Mouse (Mus musculus) kidney, embryonic 14.5 days (tissue): ENCODE measurements around the gene Hist1h3c. TPM values are rescaled to one million over a fixed set of nuclear protein-coding genes. Genes with fewer than 3 reads are reported as not detected.

Source experiments
- ATAC-seq: fragments of 200-750 bp; cut with Nextera tagmentation; 2 replicates; pipeline ENCODE4 v1.8.0; 2017; ENCODE audit warnings: moderate number of reproducible peaks, mild to moderate bottlenecking, moderate TSS enrichment, moderate library complexity; ENCODE audit not compliant: low FRiP score, low TSS enrichment
- H3K27ac ChIP-seq: fragments of 300-500 bp; sonication (generic); 2 replicates; pipeline ENCODE4 v1.5.1; 2014; ENCODE audit warnings: low read depth, mild to moderate bottlenecking, low read length, moderate library complexity, mixed read lengths
- H3K27me3 ChIP-seq: fragments of 300-500 bp; sonication (generic); 2 replicates; pipeline ENCODE4 v1.6.1; 2014; ENCODE audit warnings: mild to moderate bottlenecking, low read length; ENCODE audit not compliant: control insufficient read depth, insufficient read depth
- H3K36me3 ChIP-seq: fragments of 300-500 bp; sonication (generic); 2 replicates; pipeline ENCODE4 v1.6.1; 2014; ENCODE audit warnings: low read length, mixed read lengths; ENCODE audit not compliant: control insufficient read depth, insufficient read depth
- H3K4me1 ChIP-seq: fragments of 300-500 bp; sonication (generic); 2 replicates; pipeline ENCODE4 v1.6.1; 2014; ENCODE audit warnings: low read length, mixed read lengths; ENCODE audit not compliant: control insufficient read depth, insufficient read depth
- H3K4me2 ChIP-seq: fragments of 300-500 bp; sonication (generic); replicated peaks from 2 replicates; pipeline ENCODE4 v1.6.1; 2014; ENCODE audit warnings: low read depth, mild to moderate bottlenecking, low read length
- H3K4me3 ChIP-seq: fragments of 300-500 bp; sonication (generic); 2 replicates; pipeline ENCODE4 v1.5.1; 2014; ENCODE audit warnings: mild to moderate bottlenecking, low read length
- H3K9ac ChIP-seq: fragments of 300-500 bp; sonication (generic); 2 replicates; pipeline ENCODE4 v1.6.1; 2014; ENCODE audit warnings: low read depth, mild to moderate bottlenecking, low read length, moderate library complexity
- H3K9me3 ChIP-seq: fragments of 300-500 bp; sonication (generic); 2 replicates; pipeline ENCODE4 v1.6.1; 2016; ENCODE audit warnings: low read length; ENCODE audit not compliant: control insufficient read depth
- WGBS: fragments of 180-500 bp; shearing (Covaris S2); extraction: QIAGEN DNeasy Blood & Tissue Kit; methylation state at CpG from one replicate; pipeline ENCODE4 v1.1.7; 2014; 5-methylcytosine and 5-hydroxymethylcytosine counted together
- polyA plus RNA-seq: library from polyadenylated mRNA; unstranded; fragments of >200 nt; fragmentation: Nextera tagmentation; extraction: Ambion mirVana; gene quantifications from 2 replicates; pipeline ENCODE4 v1.2.1, GENCODE M21; 2014

The Hist1h3c gene
- polyA plus RNA-seq, 1 experiment from 2014 or later = 12.7 TPM

GRCm38 (mm10) chr13:23743963-23744362 lies 1.4 kb downstream of the Hist1h3c start:
- peak overlapping the region; percentile 41 for H3K4me3 ChIP-seq
- peak overlapping the region; percentile 75 for H3K9ac ChIP-seq
- H3K27me3 ChIP-seq = no peaks in the 10 kb centered on the region
- H3K36me3 ChIP-seq = no peaks in the 10 kb centered on the region
- peak overlapping the region; percentile 67 for H3K4me2 ChIP-seq
- peak overlapping the region; percentile 98; the same call in 1 of the 2 replicates for H3K27ac ChIP-seq
- no peak for ATAC-seq
- 48% methylated on average over 4 of the region's 4 CpGs for WGBS
- peaks cover 21% of the 10 kb centered on the region; the same call in 1 of the 2 replicates for H3K4me1 ChIP-seq
- H3K9me3 ChIP-seq = no peaks in the 10 kb centered on the region

- Histone ChIP-seq H3K4me3 (no peak overlapping the region), H3K9ac (no peak overlapping the region), H3K4me1 (peaks cover 17% of the 10 kb centered on the region; the same call in 1 of the 2 replicates), H3K27ac (no peak overlapping the region), H3K27me3 (no peaks in the 10 kb centered on the region), H3K9me3 (no peaks in the 10 kb centered on the region), H3K36me3 (no peaks in the 10 kb centered on the region), H3K4me2 (no peak overlapping the region)
- 88% methylated on average over 5 of the region's 5 CpGs for WGBS
- ATAC-seq = no peak
These were observed 2.2 kb downstream of the Hist1h3c start for GRCm38 (mm10) chr13:23743215-23743614.

DNA sequence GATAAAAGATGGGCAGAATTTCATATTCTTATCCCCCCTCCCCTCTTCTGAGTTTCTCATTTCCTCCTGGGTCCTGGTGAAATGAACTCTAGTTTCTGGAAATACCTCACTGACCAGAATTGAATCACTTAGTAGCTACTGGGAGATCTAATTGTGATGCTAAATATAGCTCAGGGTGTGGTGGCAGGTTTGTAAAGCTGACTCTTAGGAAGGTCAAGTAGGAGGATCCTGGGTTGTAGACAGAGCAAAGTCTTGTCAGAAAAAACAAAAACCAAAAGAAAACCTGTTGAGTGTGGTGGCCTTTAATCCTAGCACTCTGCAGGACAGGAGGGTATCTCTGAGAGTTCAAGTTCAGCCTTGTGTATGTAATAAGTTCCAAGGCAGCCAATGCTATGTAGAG lies 3.4 kb downstream of the Hist1h3c start:
- peaks cover 13% of the 10 kb centered on the region; the same call in 1 of the 2 replicates for H3K4me1 ChIP-seq
- no peaks in the 10 kb centered on the region for H3K27me3 ChIP-seq
- H3K36me3 ChIP-seq = no peaks in the 10 kb centered on the region
- H3K4me3 ChIP-seq = no peak overlapping the region
- H3K4me2 ChIP-seq = no peak overlapping the region
- no peaks in the 10 kb centered on the region for H3K9me3 ChIP-seq
- no peak for ATAC-seq
- no peak overlapping the region for H3K27ac ChIP-seq
- no peak overlapping the region for H3K9ac ChIP-seq

- 47% methylated on average over 5 of the region's 5 CpGs for WGBS
- Histone ChIP-seq H3K4me2 (peak overlapping the region; percentile 72), H3K27ac (peak overlapping the region; percentile 99; the same call in 1 of the 2 replicates), H3K4me3 (peak overlapping the region; percentile 51; the same call in 1 of the 2 replicates), H3K9me3 (no peaks in the 10 kb centered on the region), H3K9ac (peak overlapping the region; percentile 74; the same call in 1 of the 2 replicates), H3K4me1 (peaks cover 13% of the 10 kb centered on the region; the same call in 1 of the 2 replicates), H3K36me3 (no peaks in the 10 kb centered on the region), H3K27me3 (no peaks in the 10 kb centered on the region)
- ATAC-seq = no peak
These were observed 4.5 kb downstream of the Hist1h3c start for GRCm38 (mm10) chr13:23740910-23741309.

- peak overlapping the region; percentile 99 for H3K27ac ChIP-seq
- no peaks in the 10 kb centered on the region for H3K27me3 ChIP-seq
- no peaks in the 10 kb centered on the region for H3K9me3 ChIP-seq
- WGBS = 22% methylated on average over 13 of the region's 13 CpGs
- H3K4me3 ChIP-seq = peak overlapping the region; percentile 51
- no peak for ATAC-seq
- H3K4me2 ChIP-seq = peak overlapping the region; percentile 72
- H3K9ac ChIP-seq = peak overlapping the region; percentile 74
- H3K36me3 ChIP-seq = no peaks in the 10 kb centered on the region
- H3K4me1 ChIP-seq = peaks cover 13% of the 10 kb centered on the region; the same call in 1 of the 2 replicates
These were observed 5.1 kb downstream of the Hist1h3c start for GRCm38 (mm10) chr13:23740256-23740840.

GRCm38 (mm10) chr13:23739922-23740252 lies 5.5 kb downstream of the Hist1h3c start:
- Histone ChIP-seq H3K4me3 (peak overlapping the region; percentile 51), H3K9ac (peak overlapping the region; percentile 74), H3K27me3 (no peaks in the 10 kb centered on the region), H3K4me1 (peaks cover 13% of the 10 kb centered on the region; the same call in 1 of the 2 replicates), H3K9me3 (no peaks in the 10 kb centered on the region), H3K27ac (peak overlapping the region; percentile 99), H3K36me3 (no peaks in the 10 kb centered on the region), H3K4me2 (peak overlapping the region; percentile 72)
- no peak for ATAC-seq
- WGBS = under 1% methylated on average over 14 of the region's 14 CpGs

GRCm38 (mm10) chr13:23739069-23739921 lies 6.1 kb downstream of the Hist1h3c start:
- under 1% methylated on average over 39 of the region's 39 CpGs for WGBS
- Histone ChIP-seq H3K27ac (peak overlapping the region; percentile 99), H3K4me1 (peaks cover 10% of the 10 kb centered on the region; the same call in 1 of the 2 replicates), H3K36me3 (no peaks in the 10 kb centered on the region), H3K27me3 (no peaks in the 10 kb centered on the region), H3K4me3 (peak overlapping the region; percentile 51), H3K9ac (peak overlapping the region; percentile 74), H3K9me3 (no peaks in the 10 kb centered on the region), H3K4me2 (peak overlapping the region; percentile 72)
- ATAC-seq = peak; percentile 94

DNA sequence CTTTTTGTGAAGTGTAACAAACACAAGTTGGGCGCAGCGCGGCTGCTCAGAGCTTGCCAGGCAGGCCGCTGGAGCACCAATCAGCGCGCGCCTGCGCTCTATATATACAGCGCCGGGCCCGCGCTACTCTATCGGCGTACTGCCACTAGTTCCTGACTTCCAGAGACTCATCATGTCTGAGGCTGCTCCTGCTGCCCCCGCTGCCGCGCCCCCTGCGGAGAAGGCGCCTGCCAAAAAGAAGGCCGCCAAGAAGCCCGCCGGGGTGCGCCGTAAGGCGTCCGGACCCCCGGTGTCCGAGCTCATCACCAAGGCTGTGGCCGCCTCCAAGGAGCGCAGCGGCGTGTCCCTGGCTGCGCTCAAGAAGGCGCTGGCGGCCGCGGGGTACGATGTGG lies 6.7 kb downstream of the Hist1h3c start, which contains the start of gene Hist1h1c:
Gene Hist1h1c (plus strand): TSS at position 132 of the 392 bp plus-strand sequence.
- peak within 1 kb of the TSS; percentile 51 for H3K4me3 ChIP-seq
- peaks cover 7% of the 10 kb centered on the region; the same call in 1 of the 2 replicates for H3K4me1 ChIP-seq
- peak within 1 kb of the TSS; percentile 74 for H3K9ac ChIP-seq
- peak within 1 kb of the TSS; percentile 72 for H3K4me2 ChIP-seq
- WGBS = under 1% methylated on average over 30 of the region's 38 CpGs
- ATAC-seq = peak; percentile 95
- H3K27ac ChIP-seq = peak within 1 kb of the TSS; percentile 99
- no peaks in the 10 kb centered on the region for H3K9me3 ChIP-seq
- no peaks in the 10 kb centered on the region for H3K27me3 ChIP-seq
- H3K36me3 ChIP-seq = no peaks in the 10 kb centered on the region
